Mouse (Mus musculus): Measurements from ENCODE around the gene Slc36a3.

GRCm38 (mm10) chr11:55133204-55133603 is 18.3 kb downstream of the Slc36a3 start:
- TF ChIP-seq CTCF (IDR thresholded peaks at IDR 0.05; ENCODE audit: low read depth) (no peak), EP300 (IDR thresholded peaks at IDR 0.05; ENCODE audit: low read depth) (no peak)
